Mouse (Mus musculus) liver, embryonic 14.5 days (tissue): Measurements from ENCODE around the gene Myo18b. TPM values are rescaled to one million over a fixed set of nuclear protein-coding genes. Genes with fewer than 3 reads are reported as not detected.

Experiments used
- ATAC-seq: fragments of 200-750 bp; cut with Nextera tagmentation; 2 replicates; pipeline ENCODE4 v1.8.0; 2017; ENCODE audit warnings: moderate number of reproducible peaks, mild to moderate bottlenecking, moderate library complexity; ENCODE audit not compliant: insufficient read depth
- DNase-seq, 3 experiments: peaks; one replicate each; pipeline ENCODE4 v3.0.0-alpha.2; 2012 to 2013; ENCODE audit warnings: low read depth in 3 of 3, low spot score in 3 of 3
- H3K27ac ChIP-seq: fragments of 300-500 bp; sonication (generic); 2 replicates; pipeline ENCODE4 v1.5.1; 2014; ENCODE audit warnings: moderate library complexity, mild to moderate bottlenecking, control low read depth, inconsistent platforms
- H3K27me3 ChIP-seq: fragments of 300-500 bp; sonication (generic); 2 replicates; pipeline ENCODE4 v1.6.1; 2014; ENCODE audit warnings: mild to moderate bottlenecking, low read length, moderate library complexity; ENCODE audit not compliant: control insufficient read depth, insufficient read depth
- H3K36me3 ChIP-seq: fragments of 300-500 bp; sonication (generic); replicated peaks from 2 replicates; pipeline ENCODE4 v1.6.1; 2014; ENCODE audit warnings: low read depth; ENCODE audit not compliant: control insufficient read depth, insufficient read depth
- H3K4me1 ChIP-seq, 2 experiments: fragments of 200-500 bp in 1 of 2; fragments of 300-500 bp in 1 of 2; sonication (generic) in 1 of 2; replicated peaks; 2 replicates each; pipeline ENCODE4 v1.6.1; 2012 to 2014; ENCODE audit warnings: antibody characterized with exemption in 1 of 2, inconsistent platforms in 1 of 2, low read length in 1 of 2; ENCODE audit not compliant: control insufficient read depth in 2 of 2, insufficient read depth in 2 of 2
- H3K4me2 ChIP-seq: fragments of 300-500 bp; sonication (generic); 2 replicates; pipeline ENCODE4 v1.6.1; 2014; ENCODE audit warnings: low read depth, mild to moderate bottlenecking, control low read depth, moderate library complexity
- H3K4me3 ChIP-seq, 2 experiments: fragments of 200-500 bp in 1 of 2; fragments of 300-500 bp in 1 of 2; sonication (generic) in 1 of 2; 2 replicates each; pipeline ENCODE4 v1.5.1; 2012 to 2014; ENCODE audit warnings: low read depth in 2 of 2, low read length in 2 of 2, mild to moderate bottlenecking in 2 of 2, control low read depth in 1 of 2, inconsistent platforms in 1 of 2, moderate library complexity in 1 of 2; ENCODE audit not compliant: insufficient read depth in 1 of 2
- H3K9ac ChIP-seq: fragments of 300-500 bp; sonication (generic); replicated peaks from 2 replicates; pipeline ENCODE4 v1.6.1; 2014; ENCODE audit warnings: mild to moderate bottlenecking, control low read depth, moderate library complexity
- H3K9me3 ChIP-seq: fragments of 300-500 bp; sonication (generic); 2 replicates; pipeline ENCODE4 v1.6.1; 2016; ENCODE audit warnings: low read length, mixed read lengths; ENCODE audit not compliant: control insufficient read depth
- CTCF ChIP-seq: IDR thresholded peaks from 2 replicates; pipeline ENCODE4 v1.5.1; 2016; ENCODE audit warnings: antibody characterized with exemption, low read depth, control low read depth
- EP300 ChIP-seq: IDR thresholded peaks from 2 replicates; pipeline ENCODE4 v1.6.1; 2016; ENCODE audit warnings: antibody characterized with exemption, low read depth
- WGBS: fragments of 180-500 bp; shearing (Covaris S2); extraction: QIAGEN DNeasy Blood & Tissue Kit; methylation state at CpG from one replicate; pipeline ENCODE4 v1.1.7; 2014; ENCODE audit not compliant: insufficient replicate concordance; 5-methylcytosine and 5-hydroxymethylcytosine counted together
- polyA plus RNA-seq, 2 experiments: library from polyadenylated mRNA; depleted of rRNA in 1 of 2; stranded (reverse) in 1 of 2; unstranded in 1 of 2; fragments of >200 nt; fragmentation: Nextera tagmentation in 1 of 2; extraction: Ambion mirVana in 1 of 2; gene quantifications; 2 replicates each; pipeline versions ENCODE4 v1.2.1 to v1.2.3; 2012 to 2014

Gene Myo18b
- polyA plus RNA-seq, 2 experiments, result 0.02 TPM; not detected in 1

GRCm38 (mm10) chr5:112696683-112697082 lies 199.5 kb downstream of the Myo18b start:
- H3K4me1 ChIP-seq, result no peaks in the 10 kb centered on the region
- H3K27me3 ChIP-seq, result no peaks in the 10 kb centered on the region
- H3K27ac ChIP-seq, result no peak overlapping the region
- no peaks in the 10 kb centered on the region for H3K9me3 ChIP-seq
- no peak overlapping the region for H3K9ac ChIP-seq
- no peak for TF ChIP-seq CTCF
- TF ChIP-seq EP300, result no peak
- no peaks in the 10 kb centered on the region for H3K36me3 ChIP-seq
- H3K4me3 ChIP-seq, result no peak overlapping the region
- ATAC-seq, result no peak
- DNase-seq, result no peak
- H3K4me2 ChIP-seq, result no peak overlapping the region
- 71% methylated on average over 4 of the region's 4 CpGs for WGBS

- DNase-seq, result no peak
- WGBS, result 46% methylated on average over 7 of the region's 7 CpGs
Measured at GRCm38 (mm10) chr5:112695254-112695711, 200.9 kb downstream of the Myo18b start.

GRCm38 (mm10) chr5:112693286-112693849 lies 202.8 kb downstream of the Myo18b start:
- DNase-seq, result no peak
- Histone ChIP-seq H3K4me2 (no peak overlapping the region), H3K27me3 (no peaks in the 10 kb centered on the region), H3K27ac (no peak overlapping the region), H3K9ac (no peak overlapping the region), H3K4me3 (no peak overlapping the region), H3K36me3 (no peaks in the 10 kb centered on the region), H3K9me3 (no peaks in the 10 kb centered on the region), H3K4me1 (no peaks in the 10 kb centered on the region)
- WGBS, result 65% methylated on average over 18 of the region's 18 CpGs
- no peak for ATAC-seq
- no peak for TF ChIP-seq CTCF
- no peak for TF ChIP-seq EP300

More at GRCm38 (mm10) chr5:112695254-112695711, 200.9 kb downstream of the Myo18b start:
- Histone ChIP-seq H3K27me3 (no peaks in the 10 kb centered on the region), H3K4me2 (no peak overlapping the region), H3K9ac (no peak overlapping the region), H3K4me1 (no peaks in the 10 kb centered on the region), H3K4me3 (no peak overlapping the region), H3K9me3 (no peaks in the 10 kb centered on the region), H3K36me3 (no peaks in the 10 kb centered on the region), H3K27ac (no peak overlapping the region)
- ATAC-seq, result no peak
- TF ChIP-seq CTCF (no peak), EP300 (no peak)

GRCm38 (mm10) chr5:112687100-112687818 lies 208.9 kb downstream of the Myo18b start:
- TF ChIP-seq EP300 (no peak), CTCF (no peak)

GRCm38 (mm10) chr5:112686309-112687099 lies 209.7 kb downstream of the Myo18b start:
- DNase-seq, result no peak
- 72% methylated on average over 14 of the region's 14 CpGs for WGBS
- no peaks in the 10 kb centered on the region for H3K27me3 ChIP-seq
- no peaks in the 10 kb centered on the region for H3K4me1 ChIP-seq
- H3K9ac ChIP-seq, result no peak overlapping the region
- no peaks in the 10 kb centered on the region; the same call in 1 of the 2 replicates for H3K9me3 ChIP-seq
- TF ChIP-seq CTCF (no peak), EP300 (no peak)
- no peak for ATAC-seq
- H3K4me2 ChIP-seq, result no peak overlapping the region
- no peaks in the 10 kb centered on the region for H3K36me3 ChIP-seq
- H3K27ac ChIP-seq, result no peak overlapping the region
- H3K4me3 ChIP-seq, result no peak overlapping the region

More at GRCm38 (mm10) chr5:112687100-112687818, 208.9 kb downstream of the Myo18b start:
- no peaks in the 10 kb centered on the region for H3K36me3 ChIP-seq
- no peak for ATAC-seq
- H3K9ac ChIP-seq, result no peak overlapping the region
- no peaks in the 10 kb centered on the region for H3K4me1 ChIP-seq
- H3K27ac ChIP-seq, result no peak overlapping the region
- no peaks in the 10 kb centered on the region; the same call in 1 of the 2 replicates for H3K9me3 ChIP-seq
- DNase-seq, result no peak
- H3K4me3 ChIP-seq, result no peak overlapping the region
- H3K4me2 ChIP-seq, result no peak overlapping the region
- no peaks in the 10 kb centered on the region for H3K27me3 ChIP-seq
- WGBS, result 40% methylated on average over 4 of the region's 4 CpGs
